Mouse (Mus musculus) intestine, embryonic 16.5 days (tissue): ENCODE measurements at regions not wholly inside any gene's neighbourhood (a gene's known extent, or its start where the extent isn't known, plus 50 kb on each side); places are given as distances from the start of the nearest gene placed in this dataset.

ENCODE experiments used
- ATAC-seq: fragments of 200-750 bp; cut with Nextera tagmentation; 2 replicates; pipeline ENCODE4 v1.8.0; 2017; ENCODE audit warnings: moderate TSS enrichment, moderate library complexity
- H3K27ac ChIP-seq: fragments of 300-500 bp; sonication (generic); 2 replicates; pipeline ENCODE4 v1.5.1; 2014; ENCODE audit warnings: mild to moderate bottlenecking, low read length
- H3K27me3 ChIP-seq: fragments of 300-500 bp; sonication (generic); replicated peaks from 2 replicates; pipeline ENCODE4 v1.6.1; 2014; ENCODE audit warnings: low read length, control low read depth, mixed read lengths; ENCODE audit not compliant: control insufficient read depth, insufficient read depth
- H3K36me3 ChIP-seq: fragments of 300-500 bp; sonication (generic); 2 replicates; pipeline ENCODE4 v1.6.1; 2014; ENCODE audit warnings: low read length, control low read depth; ENCODE audit not compliant: control insufficient read depth, insufficient read depth
- H3K4me1 ChIP-seq: fragments of 300-500 bp; sonication (generic); 2 replicates; pipeline ENCODE4 v1.6.1; 2014; ENCODE audit warnings: low read length, control low read depth, mixed read lengths; ENCODE audit not compliant: control insufficient read depth, insufficient read depth
- H3K4me2 ChIP-seq: fragments of 300-500 bp; sonication (generic); 2 replicates; pipeline ENCODE4 v1.6.1; 2014; ENCODE audit warnings: low read depth, low read length, control low read depth
- H3K4me3 ChIP-seq: fragments of 300-500 bp; sonication (generic); 2 replicates; pipeline ENCODE4 v1.5.1; 2014; ENCODE audit warnings: mild to moderate bottlenecking, low read length
- H3K9ac ChIP-seq: fragments of 300-500 bp; sonication (generic); 2 replicates; pipeline ENCODE4 v1.6.1; 2014; ENCODE audit warnings: low read depth, low read length
- H3K9me3 ChIP-seq: fragments of 300-500 bp; sonication (generic); 2 replicates; pipeline ENCODE4 v1.6.1; 2016; ENCODE audit warnings: low read length, control low read depth; ENCODE audit not compliant: control insufficient read depth
- WGBS: fragments of 180-500 bp; shearing (Covaris S2); extraction: QIAGEN DNeasy Blood & Tissue Kit; methylation state at CpG from one replicate; pipeline ENCODE4 v1.1.7; 2014; 5-methylcytosine and 5-hydroxymethylcytosine counted together

GRCm38 (mm10) chr16:76914311-76914710, 99.2 kb upstream of the Usp25 start:
- H3K4me2 ChIP-seq: no peak overlapping the region
- no peaks in the 10 kb centered on the region for H3K4me1 ChIP-seq
- no peak overlapping the region for H3K27ac ChIP-seq
- WGBS: 63% methylated on average over 1 of the region's 1 CpGs
- no peaks in the 10 kb centered on the region for H3K9me3 ChIP-seq
- H3K9ac ChIP-seq: no peak overlapping the region
- H3K27me3 ChIP-seq: no peaks in the 10 kb centered on the region
- no peaks in the 10 kb centered on the region for H3K36me3 ChIP-seq
- no peak for ATAC-seq
- H3K4me3 ChIP-seq: no peak overlapping the region

- no peaks in the 10 kb centered on the region for H3K36me3 ChIP-seq
- H3K4me3 ChIP-seq: no peak overlapping the region
- H3K9me3 ChIP-seq: no peaks in the 10 kb centered on the region
- H3K9ac ChIP-seq: no peak overlapping the region
- no peak overlapping the region for H3K27ac ChIP-seq
- ATAC-seq: no peak
- 80% methylated on average over 11 of the region's 11 CpGs for WGBS
- no peak overlapping the region for H3K4me2 ChIP-seq
- H3K4me1 ChIP-seq: no peaks in the 10 kb centered on the region
- no peaks in the 10 kb centered on the region for H3K27me3 ChIP-seq
Observed at GRCm38 (mm10) chr16:76905205-76905996, 108.1 kb upstream of the Usp25 start.

GRCm38 (mm10) chr16:76899083-76899482, 114.4 kb upstream of the Usp25 start:
- Histone ChIP-seq H3K4me1 (peaks cover 5% of the 10 kb centered on the region; the same call in 1 of the 2 replicates), H3K4me2 (no peak overlapping the region), H3K9ac (no peak overlapping the region), H3K36me3 (no peaks in the 10 kb centered on the region), H3K27me3 (no peaks in the 10 kb centered on the region), H3K27ac (no peak overlapping the region), H3K9me3 (no peaks in the 10 kb centered on the region), H3K4me3 (no peak overlapping the region)
- no peak for ATAC-seq
- WGBS: 18% methylated on average over 7 of the region's 7 CpGs

GRCm38 (mm10) chr16:76896305-76896704, 117.2 kb upstream of the Usp25 start:
- ATAC-seq: 0 out of 2 replicates have a peak, but pooled peaks have one; percentile 40
- WGBS: 23% methylated on average over 13 of the region's 13 CpGs
- peaks cover 5% of the 10 kb centered on the region; the same call in 1 of the 2 replicates for H3K4me1 ChIP-seq
- no peaks in the 10 kb centered on the region for H3K27me3 ChIP-seq
- no peaks in the 10 kb centered on the region for H3K36me3 ChIP-seq
- 0 out of 2 replicates have a peak overlapping the region, but pooled peaks have one; percentile 7 for H3K4me3 ChIP-seq
- no peak overlapping the region for H3K27ac ChIP-seq
- no peaks in the 10 kb centered on the region for H3K9me3 ChIP-seq
- no peak overlapping the region for H3K9ac ChIP-seq
- H3K4me2 ChIP-seq: peak overlapping the region; percentile 42

GRCm38 (mm10) chr16:76895781-76896180, 117.7 kb upstream of the Usp25 start:
- H3K4me2 ChIP-seq: no peak overlapping the region
- WGBS: 62% methylated on average over 5 of the region's 5 CpGs

GRCm38 (mm10) chr16:76878576-76878975, 134.9 kb upstream of the Usp25 start:
- H3K36me3 ChIP-seq: no peaks in the 10 kb centered on the region
- WGBS: 68% methylated on average over 2 of the region's 2 CpGs
- H3K9ac ChIP-seq: no peak overlapping the region
- peak; percentile 66 for ATAC-seq
- no peaks in the 10 kb centered on the region for H3K9me3 ChIP-seq
- H3K4me2 ChIP-seq: no peak overlapping the region
- H3K27me3 ChIP-seq: no peaks in the 10 kb centered on the region
- H3K4me3 ChIP-seq: no peak overlapping the region
- no peak overlapping the region for H3K27ac ChIP-seq
- H3K4me1 ChIP-seq: no peaks in the 10 kb centered on the region

More at GRCm38 (mm10) chr16:76895781-76896180, 117.7 kb upstream of the Usp25 start:
- Histone ChIP-seq H3K9ac (no peak overlapping the region), H3K9me3 (no peaks in the 10 kb centered on the region), H3K27me3 (no peaks in the 10 kb centered on the region), H3K36me3 (no peaks in the 10 kb centered on the region), H3K4me1 (peaks cover 5% of the 10 kb centered on the region; the same call in 1 of the 2 replicates), H3K4me3 (no peak overlapping the region), H3K27ac (no peak overlapping the region)
- no peak for ATAC-seq

- Histone ChIP-seq H3K27me3 (no peaks in the 10 kb centered on the region), H3K27ac (no peak overlapping the region), H3K36me3 (no peaks in the 10 kb centered on the region), H3K4me3 (no peak overlapping the region), H3K4me1 (no peaks in the 10 kb centered on the region), H3K9me3 (no peaks in the 10 kb centered on the region), H3K9ac (no peak overlapping the region), H3K4me2 (no peak overlapping the region)
- no peak for ATAC-seq
- 92% methylated on average over 3 of the region's 3 CpGs for WGBS
Observed at GRCm38 (mm10) chr16:76875397-76876018, 138.0 kb upstream of the Usp25 start.

- no peak overlapping the region for H3K27ac ChIP-seq
- no peak overlapping the region for H3K9ac ChIP-seq
- no peak overlapping the region for H3K4me2 ChIP-seq
- no peaks in the 10 kb centered on the region for H3K4me1 ChIP-seq
- 35% methylated on average over 4 of the region's 4 CpGs for WGBS
- no peaks in the 10 kb centered on the region for H3K9me3 ChIP-seq
- ATAC-seq: peak; percentile 57
- H3K27me3 ChIP-seq: no peaks in the 10 kb centered on the region
- no peak overlapping the region for H3K4me3 ChIP-seq
- H3K36me3 ChIP-seq: no peaks in the 10 kb centered on the region
Observed at GRCm38 (mm10) chr16:76866465-76866802, 147.1 kb upstream of the Usp25 start.

GRCm38 (mm10) chr16:76865731-76866464, 147.6 kb upstream of the Usp25 start:
- H3K9ac ChIP-seq: no peak overlapping the region
- peak overlapping the region; percentile 40 for H3K4me2 ChIP-seq
- ATAC-seq: peak; percentile 92
- 21% methylated on average over 7 of the region's 12 CpGs for WGBS
- no peaks in the 10 kb centered on the region for H3K36me3 ChIP-seq
- no peak overlapping the region for H3K4me3 ChIP-seq
- H3K9me3 ChIP-seq: no peaks in the 10 kb centered on the region
- no peaks in the 10 kb centered on the region for H3K4me1 ChIP-seq
- H3K27ac ChIP-seq: no peak overlapping the region
- no peaks in the 10 kb centered on the region for H3K27me3 ChIP-seq
